Mouse (Mus musculus) kidney, embryonic 16.5 days (tissue): Measurements from ENCODE around the gene Tmbim1. TPM values are rescaled to one million over a fixed set of nuclear protein-coding genes. Genes with fewer than 3 reads are reported as not detected.

Source experiments
- ATAC-seq: fragments of 200-750 bp; cut with Nextera tagmentation; 2 replicates; pipeline ENCODE4 v1.8.0; 2017; ENCODE audit warnings: moderate TSS enrichment; ENCODE audit not compliant: low FRiP score, low TSS enrichment
- H3K27ac ChIP-seq: fragments of 300-500 bp; sonication (generic); 2 replicates; pipeline ENCODE4 v1.5.1; 2014; ENCODE audit warnings: low read length
- H3K27me3 ChIP-seq: fragments of 300-500 bp; sonication (generic); 2 replicates; pipeline ENCODE4 v1.6.1; 2014; ENCODE audit warnings: low read length, control low read depth, mixed read lengths; ENCODE audit not compliant: insufficient read depth
- H3K36me3 ChIP-seq: fragments of 300-500 bp; sonication (generic); 2 replicates; pipeline ENCODE4 v1.6.1; 2014; ENCODE audit warnings: low read length, control low read depth, mixed read lengths; ENCODE audit not compliant: insufficient read depth
- H3K4me1 ChIP-seq: fragments of 300-500 bp; sonication (generic); 2 replicates; pipeline ENCODE4 v1.6.1; 2014; ENCODE audit warnings: low read length, control low read depth, mixed read lengths; ENCODE audit not compliant: insufficient read depth
- H3K4me2 ChIP-seq: fragments of 300-500 bp; sonication (generic); replicated peaks from 2 replicates; pipeline ENCODE4 v1.6.1; 2014; ENCODE audit warnings: low read depth, low read length
- H3K4me3 ChIP-seq: fragments of 300-500 bp; sonication (generic); 2 replicates; pipeline ENCODE4 v1.5.1; 2014; ENCODE audit warnings: mild to moderate bottlenecking, low read length
- H3K9ac ChIP-seq: fragments of 300-500 bp; sonication (generic); replicated peaks from 2 replicates; pipeline ENCODE4 v1.6.1; 2014; ENCODE audit warnings: low read length
- H3K9me3 ChIP-seq: fragments of 300-500 bp; sonication (generic); 2 replicates; pipeline ENCODE4 v1.6.1; 2016; ENCODE audit warnings: low read length, control low read depth
- WGBS: fragments of 180-500 bp; shearing (Covaris S2); extraction: QIAGEN DNeasy Blood & Tissue Kit; methylation state at CpG from one replicate; pipeline ENCODE4 v1.1.7; 2014; 5-methylcytosine and 5-hydroxymethylcytosine counted together
- polyA plus RNA-seq: library from polyadenylated mRNA; unstranded; fragments of >200 nt; fragmentation: Nextera tagmentation; extraction: Ambion mirVana; gene quantifications from 2 replicates; pipeline ENCODE4 v1.2.1, GENCODE M21; 2015

Gene Tmbim1
- polyA plus RNA-seq, 1 experiment from 2014 or later, result 33.5 TPM

DNA sequence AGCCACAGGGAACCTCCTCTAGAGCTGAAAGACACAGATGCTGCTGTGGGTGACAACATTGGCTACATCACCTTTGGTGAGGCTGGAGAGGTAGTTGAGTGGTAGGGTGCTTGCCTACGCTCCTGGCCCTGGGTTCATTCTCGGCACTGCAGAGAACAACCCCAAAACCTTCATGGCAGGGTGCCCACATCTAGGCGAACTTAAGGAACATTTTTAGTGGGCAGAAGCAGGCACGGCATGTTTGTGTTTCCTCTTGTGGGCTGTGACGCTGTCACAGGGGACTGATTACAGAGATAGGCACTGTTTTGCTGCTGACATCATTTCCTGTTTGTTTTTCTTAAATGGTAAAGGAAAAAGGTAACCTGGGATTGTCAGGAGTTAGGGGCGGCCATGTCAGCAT lies 42.9 kb downstream of the Tmbim1 start:
- 77% methylated on average over 6 of the region's 6 CpGs for WGBS

GRCm38 (mm10) chr1:74256782-74257181 lies 48.6 kb downstream of the Tmbim1 start:
- Histone ChIP-seq H3K4me3 (no peak overlapping the region), H3K9ac (no peak overlapping the region), H3K27ac (no peak overlapping the region), H3K4me2 (no peak overlapping the region), H3K36me3 (peaks cover 63% of the 10 kb centered on the region), H3K27me3 (no peaks in the 10 kb centered on the region), H3K4me1 (no peaks in the 10 kb centered on the region), H3K9me3 (no peaks in the 10 kb centered on the region)
- WGBS, result 86% methylated on average over 4 of the region's 4 CpGs
- ATAC-seq, result no peak

More for the DNA sequence above, 42.9 kb downstream of the Tmbim1 start:
- Histone ChIP-seq H3K27me3 (no peaks in the 10 kb centered on the region), H3K4me2 (no peak overlapping the region), H3K4me3 (no peak overlapping the region), H3K27ac (no peak overlapping the region), H3K36me3 (peaks cover 73% of the 10 kb centered on the region), H3K9ac (no peak overlapping the region), H3K4me1 (no peaks in the 10 kb centered on the region), H3K9me3 (no peaks in the 10 kb centered on the region)
- no peak for ATAC-seq

DNA sequence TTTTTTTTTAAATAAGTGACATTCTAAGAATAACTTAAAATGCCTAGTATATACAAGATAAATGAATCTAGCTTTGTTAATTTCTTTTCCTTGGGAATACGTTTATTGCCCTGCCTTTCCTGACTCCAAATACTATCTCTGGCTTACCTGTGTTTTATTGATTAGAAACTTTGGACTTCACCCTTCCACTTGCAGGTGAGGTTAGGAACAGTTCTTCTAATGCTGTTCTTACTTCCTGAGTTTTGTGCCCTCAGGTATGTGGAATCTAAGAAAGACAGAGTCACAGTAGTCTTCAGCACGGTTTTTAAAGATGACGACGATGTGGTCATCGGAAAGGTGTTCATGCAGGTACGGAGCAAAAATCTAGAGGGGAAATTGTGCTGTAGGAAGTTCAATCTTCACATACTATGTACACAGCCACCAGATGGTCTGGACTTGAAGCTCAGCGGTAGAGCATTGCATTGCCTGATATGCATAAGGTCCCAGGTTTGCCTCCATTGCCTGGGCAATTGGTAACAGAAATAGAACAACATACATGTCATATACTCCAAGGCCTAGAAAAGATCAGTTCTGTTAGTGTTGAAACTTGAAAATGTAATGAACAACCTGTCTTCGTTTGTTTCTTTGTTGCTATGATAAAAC lies 49.6 kb downstream of the Tmbim1 start:
- Histone ChIP-seq H3K36me3 (peaks cover 69% of the 10 kb centered on the region), H3K27me3 (no peaks in the 10 kb centered on the region), H3K9me3 (no peaks in the 10 kb centered on the region), H3K4me3 (no peak overlapping the region), H3K4me1 (no peaks in the 10 kb centered on the region), H3K27ac (no peak overlapping the region), H3K9ac (no peak overlapping the region), H3K4me2 (no peak overlapping the region)
- WGBS, result 97% methylated on average over 8 of the region's 8 CpGs
- no peak for ATAC-seq

DNA sequence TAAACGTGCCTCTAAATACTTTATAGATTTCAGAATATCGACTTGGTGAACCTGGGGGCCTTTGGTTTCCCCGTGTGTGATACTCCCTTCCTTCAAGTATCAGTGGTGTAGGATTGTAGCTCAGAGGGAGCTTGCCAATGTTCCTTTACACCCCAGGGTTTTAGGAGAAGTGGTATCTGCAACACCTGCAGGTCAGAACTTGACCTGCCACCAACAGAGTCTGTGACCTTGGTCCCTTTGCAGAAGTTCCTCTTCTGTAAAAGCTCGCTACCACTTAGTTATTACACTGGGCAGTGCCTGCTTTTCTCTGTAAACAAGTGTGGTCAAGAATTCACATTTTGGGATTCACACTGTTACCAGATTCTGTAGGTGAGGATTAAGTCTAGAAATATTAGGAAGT lies 55.3 kb downstream of the Tmbim1 start:
- H3K4me3 ChIP-seq, result no peak overlapping the region
- peak overlapping the region; percentile 35; the same call in 1 of the 2 replicates for H3K4me2 ChIP-seq
- no peaks in the 10 kb centered on the region for H3K27me3 ChIP-seq
- peak overlapping the region; percentile 96 for H3K27ac ChIP-seq
- no peak overlapping the region for H3K9ac ChIP-seq
- H3K4me1 ChIP-seq, result peaks cover 35% of the 10 kb centered on the region
- ATAC-seq, result no peak
- no peaks in the 10 kb centered on the region for H3K9me3 ChIP-seq
- peaks cover 52% of the 10 kb centered on the region for H3K36me3 ChIP-seq
- 83% methylated on average over 4 of the region's 4 CpGs for WGBS

DNA sequence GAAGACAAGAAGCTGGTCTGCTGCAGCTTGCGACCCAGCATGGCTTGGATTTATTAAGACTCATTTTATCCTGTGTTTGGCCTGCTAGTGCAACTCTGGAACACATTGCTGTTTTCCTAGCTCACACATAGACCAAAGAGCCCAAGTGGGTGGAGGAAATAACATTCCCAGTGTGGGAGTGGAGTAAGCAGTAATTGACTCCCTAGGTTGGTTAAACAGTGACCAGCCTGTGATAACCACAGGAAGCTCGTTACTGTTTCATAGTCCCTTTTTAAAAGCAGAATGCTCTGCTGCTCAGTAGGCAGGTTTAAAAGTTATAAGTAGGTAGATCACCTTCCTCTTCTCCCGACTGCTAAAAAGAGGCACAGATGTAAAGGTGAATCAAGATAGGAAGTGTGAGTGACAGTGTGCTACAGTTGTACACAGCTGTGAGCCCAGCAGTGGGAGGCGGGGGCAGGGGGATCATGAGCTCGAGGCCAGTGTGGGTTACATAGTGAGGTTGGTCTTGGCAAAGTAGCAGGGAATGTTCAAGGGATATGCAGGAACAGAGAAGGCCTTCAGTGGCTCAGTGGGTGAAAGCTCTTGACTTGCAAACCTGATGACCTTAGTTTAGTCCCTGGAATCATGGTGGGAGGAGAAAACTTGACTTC lies 56.0 kb downstream of the Tmbim1 start:
- H3K9me3 ChIP-seq, result no peaks in the 10 kb centered on the region
- H3K27me3 ChIP-seq, result no peaks in the 10 kb centered on the region
- 47% methylated on average over 5 of the region's 5 CpGs for WGBS
- H3K4me2 ChIP-seq, result peak overlapping the region; percentile 35
- peak; percentile 91 for ATAC-seq
- H3K4me1 ChIP-seq, result peaks cover 37% of the 10 kb centered on the region
- H3K27ac ChIP-seq, result peak overlapping the region; percentile 96
- no peak overlapping the region for H3K4me3 ChIP-seq
- peak overlapping the region; percentile 42; the same call in 1 of the 2 replicates for H3K9ac ChIP-seq
- H3K36me3 ChIP-seq, result peaks cover 48% of the 10 kb centered on the region

DNA sequence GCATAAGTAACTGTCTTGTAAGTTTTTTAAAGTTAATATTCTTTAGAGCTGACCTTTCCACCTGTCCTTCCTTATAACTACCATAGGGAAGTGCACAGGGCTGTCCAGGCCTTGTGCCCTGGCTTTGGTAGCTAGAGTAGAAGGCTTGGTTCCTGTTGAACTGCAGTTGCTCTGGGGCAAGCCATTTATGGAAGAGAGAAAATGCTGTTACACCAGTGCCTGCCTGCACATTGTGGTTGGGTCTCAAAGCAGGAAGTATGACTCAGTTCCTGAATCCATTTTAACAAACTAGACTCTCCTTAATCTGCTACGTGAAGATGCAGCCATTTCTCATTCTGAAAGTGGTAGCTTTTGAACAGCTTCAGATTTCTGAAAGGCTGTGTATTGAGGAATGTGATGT lies 56.6 kb downstream of the Tmbim1 start:
- Histone ChIP-seq H3K4me1 (peaks cover 42% of the 10 kb centered on the region), H3K4me2 (0 out of 2 replicates have a peak overlapping the region, but pooled peaks have one; percentile 1), H3K27me3 (no peaks in the 10 kb centered on the region), H3K9me3 (no peaks in the 10 kb centered on the region), H3K9ac (no peak overlapping the region), H3K4me3 (no peak overlapping the region), H3K36me3 (peaks cover 47% of the 10 kb centered on the region), H3K27ac (peak overlapping the region; percentile 96)
- ATAC-seq, result peak; percentile 79
- WGBS, result 56% methylated on average over 1 of the region's 1 CpGs

GRCm38 (mm10) chr1:74245525-74245924 lies 59.9 kb downstream of the Tmbim1 start:
- Histone ChIP-seq H3K36me3 (peaks cover 20% of the 10 kb centered on the region; the same call in 1 of the 2 replicates), H3K27me3 (no peaks in the 10 kb centered on the region), H3K4me3 (no peak overlapping the region), H3K4me2 (no peak overlapping the region), H3K27ac (no peak overlapping the region), H3K4me1 (peaks cover 56% of the 10 kb centered on the region), H3K9me3 (no peaks in the 10 kb centered on the region), H3K9ac (no peak overlapping the region)
- 70% methylated on average over 2 of the region's 2 CpGs for WGBS
- no peak for ATAC-seq

GRCm38 (mm10) chr1:74240832-74241231 lies 64.6 kb downstream of the Tmbim1 start:
- Histone ChIP-seq H3K27me3 (no peaks in the 10 kb centered on the region), H3K36me3 (no peaks in the 10 kb centered on the region), H3K4me3 (0 out of 2 replicates have a peak overlapping the region, but pooled peaks have one; percentile 6), H3K4me1 (peaks cover 56% of the 10 kb centered on the region), H3K9ac (no peak overlapping the region), H3K27ac (peak overlapping the region; percentile 68; the same call in 1 of the 2 replicates), H3K4me2 (0 out of 2 replicates have a peak overlapping the region, but pooled peaks have one; percentile 27), H3K9me3 (no peaks in the 10 kb centered on the region)
- ATAC-seq, result no peak
- 53% methylated on average over 4 of the region's 4 CpGs for WGBS

DNA sequence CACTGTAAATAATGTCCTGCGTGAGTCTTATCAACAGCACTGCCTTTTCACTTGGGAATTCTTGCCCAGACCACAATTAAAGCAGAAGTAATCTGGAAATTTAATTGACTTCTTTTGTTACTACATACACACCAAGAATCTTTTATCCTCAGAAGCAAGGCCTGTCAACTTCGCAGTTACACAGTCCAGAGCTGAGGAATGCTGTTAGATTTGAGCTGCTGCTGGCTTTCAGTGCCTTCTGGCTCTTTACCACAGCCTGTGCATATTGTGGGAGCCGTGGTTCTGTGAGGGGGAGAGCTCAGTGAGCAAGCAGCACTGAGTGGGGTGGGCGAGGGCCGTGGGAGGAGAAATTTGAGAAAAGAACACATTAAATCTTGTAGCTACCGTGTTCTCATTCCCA lies 65.1 kb downstream of the Tmbim1 start:
- no peak; the same call in 1 of the 2 replicates for ATAC-seq
- H3K4me1 ChIP-seq, result peaks cover 53% of the 10 kb centered on the region
- 0 out of 2 replicates have a peak overlapping the region, but pooled peaks have one; percentile 3 for H3K4me3 ChIP-seq

DNA sequence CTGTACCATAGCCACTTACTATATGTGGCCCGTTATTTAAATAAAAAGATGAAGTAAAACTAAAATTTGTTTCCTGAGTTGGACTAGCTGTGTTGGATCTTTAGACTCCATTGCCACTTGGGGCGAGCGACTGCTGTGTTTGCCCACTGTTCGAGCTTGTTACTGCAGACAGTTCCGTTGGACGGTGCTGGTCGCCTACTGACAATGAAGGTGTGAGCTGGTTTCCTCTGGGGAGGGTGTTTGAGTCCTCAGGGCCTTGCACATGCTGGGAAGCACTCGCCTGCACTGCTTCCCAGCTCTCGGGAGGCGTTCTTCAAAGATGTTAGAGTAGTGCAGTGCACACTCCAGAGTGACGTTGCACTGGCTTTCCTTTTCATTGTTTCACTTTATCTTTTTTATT lies 65.8 kb downstream of the Tmbim1 start:
- Histone ChIP-seq H3K4me1 (peaks cover 49% of the 10 kb centered on the region), H3K27me3 (no peaks in the 10 kb centered on the region), H3K27ac (no peak overlapping the region), H3K9ac (peak overlapping the region; percentile 46), H3K9me3 (no peaks in the 10 kb centered on the region), H3K4me2 (peak overlapping the region; percentile 87), H3K4me3 (peak overlapping the region; percentile 7; the same call in 1 of the 2 replicates), H3K36me3 (no peaks in the 10 kb centered on the region)
- no peak for ATAC-seq
- WGBS, result 52% methylated on average over 11 of the region's 11 CpGs

More for the DNA sequence above, 65.1 kb downstream of the Tmbim1 start:
- H3K9me3 ChIP-seq, result no peaks in the 10 kb centered on the region
- 15% methylated on average over 6 of the region's 6 CpGs for WGBS
- H3K36me3 ChIP-seq, result no peaks in the 10 kb centered on the region
- H3K27ac ChIP-seq, result peak overlapping the region; percentile 68
- H3K4me2 ChIP-seq, result peak overlapping the region; percentile 27; the same call in 1 of the 2 replicates
- H3K9ac ChIP-seq, result peak overlapping the region; percentile 55; the same call in 1 of the 2 replicates
- no peaks in the 10 kb centered on the region for H3K27me3 ChIP-seq
